Mouse (Mus musculus): Measurements from ENCODE around the gene Vmn1r71. TPM values are rescaled to one million over a fixed set of nuclear protein-coding genes. Genes with fewer than 3 reads are reported as not detected.
"Not testable (repeated sequence)": the region's sequence is repeated elsewhere in the genome, so short reads cannot be mapped to it uniquely, and the experiment has no call there.

Vmn1r71 gene
- polyA plus RNA-seq (2015; fragmentation: Nextera tagmentation; extraction: Ambion mirVana): not detected in 2 replicates

GRCm38 (mm10) chr7:10754264-10754663, at the start of gene Vmn1r71:
Gene Vmn1r71 (minus strand): TSS chr7:10754364.
- Histone ChIP-seq H3K27me3 (ENCODE audit: control insufficient read depth, insufficient read depth, low read length) (no peaks in the 10 kb centered on the region), H3K4me1 (ENCODE audit: control insufficient read depth, insufficient read depth, low read length) (no peaks in the 10 kb centered on the region), H3K4me3 (replicated peaks; ENCODE audit: low read length) (no peak within 1 kb of the TSS), H3K27ac (ENCODE audit: low read length) (no peak within 1 kb of the TSS), H3K9me3 (replicated peaks; ENCODE audit: control insufficient read depth, low read length) (peaks cover 11% of the 10 kb centered on the region; the same call in 1 of the 2 replicates), H3K9ac (ENCODE audit: low read length) (no peak within 1 kb of the TSS), H3K36me3 (ENCODE audit: control insufficient read depth, insufficient read depth, low read length) (no peaks in the 10 kb centered on the region), H3K4me2 (ENCODE audit: low read depth, low read length) (no peak within 1 kb of the TSS)
- no peak for ATAC-seq (ENCODE audit: insufficient read depth, low FRiP score)

GRCm38 (mm10) chr7:10757551-10757950, 3.4 kb upstream of the Vmn1r71 start:
- not testable (repeated sequence) for H3K4me1 ChIP-seq (ENCODE audit: control insufficient read depth, insufficient read depth, low read length); H3K27me3 ChIP-seq (ENCODE audit: control insufficient read depth, insufficient read depth, low read length); H3K9ac ChIP-seq (ENCODE audit: low read length); H3K4me3 ChIP-seq (replicated peaks; ENCODE audit: low read length); H3K4me2 ChIP-seq (ENCODE audit: low read depth, low read length); H3K27ac ChIP-seq (ENCODE audit: low read length); H3K36me3 ChIP-seq (ENCODE audit: control insufficient read depth, insufficient read depth, low read length); ATAC-seq (ENCODE audit: insufficient read depth, low FRiP score)
- H3K9me3 ChIP-seq (replicated peaks; ENCODE audit: control insufficient read depth, low read length): peaks cover 11% of the 10 kb centered on the region; the same call in 1 of the 2 replicates

Other genes with a start within 250 kb of the Vmn1r71 start
- gene Vmn1r68, start 195.9 kb downstream of the Vmn1r71 start, polyA plus RNA-seq (2015; fragmentation: Nextera tagmentation; extraction: Ambion mirVana): not detected in 2 replicates
- not detected in 2 replicates for gene Vmn1r69, start 140.7 kb downstream of the Vmn1r71 start, polyA plus RNA-seq (2015; fragmentation: Nextera tagmentation; extraction: Ambion mirVana)
- not detected in 2 replicates for gene Vmn1r70, start 122.8 kb downstream of the Vmn1r71 start, polyA plus RNA-seq (2015; fragmentation: Nextera tagmentation; extraction: Ambion mirVana)
- gene Nlrp4b, start 66.6 kb downstream of the Vmn1r71 start, polyA plus RNA-seq (2015; fragmentation: Nextera tagmentation; extraction: Ambion mirVana): not detected in 2 replicates
- gene Zscan4b, start 150.7 kb upstream of the Vmn1r71 start, polyA plus RNA-seq (2015; fragmentation: Nextera tagmentation; extraction: Ambion mirVana): not detected in 2 replicates